Mouse (Mus musculus): Measurements from ENCODE around the gene Igfbp3.

GRCm38 (mm10) chr11:7213161-7213500 lies 592 bp downstream of the Igfbp3 start:
- no peak for TF ChIP-seq CTCF (IDR thresholded peaks at IDR 0.05; ENCODE audit: control insufficient read depth, insufficient read depth, low read length)
- TF ChIP-seq POLR2A (IDR thresholded peaks at IDR 0.05; ENCODE audit: borderline replicate concordance, control insufficient read depth, low read depth, low read length), result no peak
